Mouse (Mus musculus) stomach, postnatal 0 days (tissue): ENCODE results near the gene Eif4g1. TPM values are rescaled to one million over a fixed set of nuclear protein-coding genes. Genes with fewer than 3 reads are reported as not detected.

Experiments used
- ATAC-seq: fragments of 200-750 bp; cut with Nextera tagmentation; 2 replicates; pipeline ENCODE4 v1.8.0; 2017; ENCODE audit not compliant: low FRiP score, low TSS enrichment
- DNase-seq: peaks from one replicate; pipeline ENCODE4 v3.0.0-alpha.2; 2016; ENCODE audit warnings: low spot score
- H3K27ac ChIP-seq: fragments of 300-500 bp; sonication (generic); replicated peaks from 2 replicates; pipeline ENCODE4 v1.5.1; 2014; ENCODE audit warnings: mild to moderate bottlenecking, control low read depth
- H3K27me3 ChIP-seq: fragments of 300-500 bp; sonication (generic); 2 replicates; pipeline ENCODE4 v1.6.1; 2014; ENCODE audit warnings: low read length; ENCODE audit not compliant: control insufficient read depth, insufficient read depth
- H3K36me3 ChIP-seq: fragments of 300-500 bp; sonication (generic); 2 replicates; pipeline ENCODE4 v1.6.1; 2014; ENCODE audit warnings: low read length, mixed read lengths; ENCODE audit not compliant: control insufficient read depth, insufficient read depth
- H3K4me1 ChIP-seq: fragments of 300-500 bp; sonication (generic); replicated peaks from 2 replicates; pipeline ENCODE4 v1.6.1; 2014; ENCODE audit warnings: antibody characterized with exemption; ENCODE audit not compliant: control insufficient read depth, insufficient read depth
- H3K4me2 ChIP-seq: fragments of 300-500 bp; sonication (generic); replicated peaks from 2 replicates; pipeline ENCODE4 v1.6.1; 2014; ENCODE audit warnings: low read depth, mild to moderate bottlenecking, control low read depth, moderate library complexity
- H3K4me3 ChIP-seq: fragments of 300-500 bp; sonication (generic); 2 replicates; pipeline ENCODE4 v1.5.1; 2014; ENCODE audit warnings: low read depth, low read length, control low read depth
- H3K9ac ChIP-seq: fragments of 300-500 bp; sonication (generic); 2 replicates; pipeline ENCODE4 v1.6.1; 2014; ENCODE audit warnings: mild to moderate bottlenecking, low read length, control low read depth, mixed read lengths
- H3K9me3 ChIP-seq: fragments of 300-500 bp; sonication (generic); 2 replicates; pipeline ENCODE4 v1.6.1; 2016; ENCODE audit warnings: low read length; ENCODE audit not compliant: control insufficient read depth
- CTCF ChIP-seq: IDR thresholded peaks from 2 replicates; pipeline ENCODE4 v1.5.1; 2016; ENCODE audit warnings: antibody characterized with exemption, low read depth, mild to moderate bottlenecking, moderate library complexity
- EP300 ChIP-seq: optimal IDR thresholded peaks from 2 replicates; pipeline ENCODE3; 2016; ENCODE audit warnings: antibody characterized with exemption
- WGBS: fragments of 180-500 bp; shearing (Covaris S2); extraction: QIAGEN DNeasy Blood & Tissue Kit; methylation state at CpG from one replicate; pipeline ENCODE4 v1.1.7; 2014; 5-methylcytosine and 5-hydroxymethylcytosine counted together
- polyA plus RNA-seq: library from polyadenylated mRNA; unstranded; fragments of >200 nt; fragmentation: Nextera tagmentation; extraction: Ambion mirVana; gene quantifications from 2 replicates; pipeline ENCODE4 v1.2.1, GENCODE M21; 2015

Gene Eif4g1
- polyA plus RNA-seq, 1 experiment from 2014 or later = 86.1 TPM

GRCm38 (mm10) chr16:20700036-20700435 is 31.9 kb downstream of the Eif4g1 start:
- H3K36me3 ChIP-seq = peaks cover 3% of the 10 kb centered on the region; the same call in 1 of the 2 replicates
- H3K4me2 ChIP-seq = no peak overlapping the region
- H3K4me3 ChIP-seq = no peak overlapping the region
- no peak for DNase-seq
- WGBS = 73% methylated on average over 5 of the region's 5 CpGs
- no peaks in the 10 kb centered on the region for H3K27me3 ChIP-seq
- no peak for TF ChIP-seq EP300
- no peak for TF ChIP-seq CTCF
- no peaks in the 10 kb centered on the region for H3K9me3 ChIP-seq
- no peak for ATAC-seq
- H3K27ac ChIP-seq = no peak overlapping the region
- H3K4me1 ChIP-seq = no peaks in the 10 kb centered on the region; the same call in 1 of the 2 replicates
- no peak overlapping the region for H3K9ac ChIP-seq

- peaks cover 3% of the 10 kb centered on the region; the same call in 1 of the 2 replicates for H3K36me3 ChIP-seq
- WGBS = 74% methylated on average over 7 of the region's 7 CpGs
- H3K9ac ChIP-seq = 0 out of 2 replicates have a peak overlapping the region, but pooled peaks have one; percentile 18
- no peaks in the 10 kb centered on the region for H3K4me1 ChIP-seq
- ATAC-seq (no peak), DNase-seq (no peak)
- no peaks in the 10 kb centered on the region for H3K27me3 ChIP-seq
- no peak overlapping the region for H3K4me2 ChIP-seq
- TF ChIP-seq EP300 (no peak), CTCF (no peak)
- no peak overlapping the region for H3K27ac ChIP-seq
- no peaks in the 10 kb centered on the region for H3K9me3 ChIP-seq
- no peak overlapping the region for H3K4me3 ChIP-seq
Observed at GRCm38 (mm10) chr16:20701316-20701715, 33.2 kb downstream of the Eif4g1 start.

DNA sequence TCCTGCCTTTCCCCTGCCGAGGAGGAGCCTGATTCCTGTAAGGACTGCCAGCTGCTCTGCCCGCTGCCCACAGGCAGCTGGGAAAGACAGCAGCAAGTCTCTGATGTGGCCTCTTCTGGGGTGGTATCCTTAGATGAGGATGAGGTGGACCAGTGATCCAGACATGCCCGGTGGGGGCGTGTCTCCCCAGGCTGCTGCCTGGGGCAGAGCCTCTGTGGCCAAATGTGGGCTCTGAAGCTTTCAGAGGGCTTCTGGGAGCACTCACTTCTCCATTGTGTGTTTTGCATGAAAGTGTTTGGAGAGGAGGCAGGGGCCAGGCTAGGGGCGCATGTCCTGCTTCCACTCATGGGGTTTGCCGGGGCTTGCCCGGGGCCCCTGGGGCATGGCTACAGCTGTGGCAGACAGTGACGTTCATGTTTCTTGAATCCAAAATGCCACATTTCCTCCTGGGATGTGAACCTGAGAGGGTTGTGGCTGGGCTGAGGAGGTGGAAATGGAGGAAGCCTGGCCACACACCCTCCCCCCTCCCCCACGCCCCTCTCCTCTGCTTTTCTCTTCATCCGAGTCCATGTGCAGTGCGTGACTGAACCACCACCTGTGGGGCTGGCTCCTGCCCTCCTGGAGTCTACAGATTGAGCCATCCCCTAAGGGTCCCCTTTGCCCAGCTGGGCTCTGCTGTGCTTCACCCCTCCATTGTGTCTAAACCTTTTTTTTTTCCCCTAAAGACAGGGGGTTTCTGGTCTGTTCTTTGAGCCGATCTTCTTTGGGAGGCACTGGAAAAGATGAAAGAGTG is 33.8 kb downstream of the Eif4g1 start:
- TF ChIP-seq CTCF (no peak), EP300 (no peak)
- Histone ChIP-seq H3K36me3 (peaks cover 3% of the 10 kb centered on the region; the same call in 1 of the 2 replicates), H3K9me3 (no peaks in the 10 kb centered on the region), H3K27me3 (no peaks in the 10 kb centered on the region), H3K4me1 (no peaks in the 10 kb centered on the region), H3K27ac (no peak overlapping the region), H3K4me3 (no peak overlapping the region), H3K9ac (0 out of 2 replicates have a peak overlapping the region, but pooled peaks have one; percentile 18), H3K4me2 (no peak overlapping the region)
- peak; percentile 14; the same call in 1 of the 2 replicates for ATAC-seq
- WGBS = 35% methylated on average over 12 of the region's 12 CpGs
- no peak for DNase-seq

GRCm38 (mm10) chr16:20702522-20702893 is 34.4 kb downstream of the Eif4g1 start:
- H3K9ac ChIP-seq = no peak overlapping the region
- no peak overlapping the region for H3K4me2 ChIP-seq
- no peaks in the 10 kb centered on the region for H3K27me3 ChIP-seq
- no peak overlapping the region for H3K27ac ChIP-seq
- H3K9me3 ChIP-seq = no peaks in the 10 kb centered on the region
- peak; percentile 81 for DNase-seq
- no peak overlapping the region for H3K4me3 ChIP-seq
- no peak for TF ChIP-seq EP300
- TF ChIP-seq CTCF = peak; percentile 81
- H3K4me1 ChIP-seq = no peaks in the 10 kb centered on the region
- 13% methylated on average over 8 of the region's 8 CpGs for WGBS
- H3K36me3 ChIP-seq = peaks cover 3% of the 10 kb centered on the region; the same call in 1 of the 2 replicates
- ATAC-seq = peak; percentile 73

GRCm38 (mm10) chr16:20703071-20703470 is 35.0 kb downstream of the Eif4g1 start:
- no peak overlapping the region for H3K4me2 ChIP-seq
- no peaks in the 10 kb centered on the region for H3K4me1 ChIP-seq
- no peak overlapping the region for H3K9ac ChIP-seq
- no peaks in the 10 kb centered on the region for H3K27me3 ChIP-seq
- no peaks in the 10 kb centered on the region for H3K9me3 ChIP-seq
- no peak for DNase-seq
- no peak overlapping the region for H3K27ac ChIP-seq
- no peak for ATAC-seq
- H3K36me3 ChIP-seq = peaks cover 3% of the 10 kb centered on the region; the same call in 1 of the 2 replicates
- WGBS = 94% methylated on average over 10 of the region's 10 CpGs
- no peak for TF ChIP-seq CTCF
- no peak for TF ChIP-seq EP300
- H3K4me3 ChIP-seq = no peak overlapping the region
